Mouse (Mus musculus) lung, adult 18-20 months (tissue): ENCODE measurements around the gene Bag5.

Experiments
- DNase-seq, 2 experiments: peaks; one replicate each; pipeline ENCODE4 v3.0.0; 2022; ENCODE audit warnings: mixed read lengths in 2 of 2

The Bag5 gene

GRCm38 (mm10) chr12:111696239-111696638 lies 16.8 kb downstream of the Bag5 start:
- DNase-seq, result peak; percentile 57 to 70

GRCm38 (mm10) chr12:111694880-111695804 lies 17.9 kb downstream of the Bag5 start:
- no peak for DNase-seq

GRCm38 (mm10) chr12:111694271-111694781 lies 18.7 kb downstream of the Bag5 start:
- DNase-seq, result no peak

- DNase-seq, result no peak
Observed at GRCm38 (mm10) chr12:111693341-111694270, 19.5 kb downstream of the Bag5 start.

GRCm38 (mm10) chr12:111692899-111693298 lies 20.2 kb downstream of the Bag5 start:
- no peak for DNase-seq

GRCm38 (mm10) chr12:111691346-111691872 lies 21.6 kb downstream of the Bag5 start:
- DNase-seq, result peak; percentile 35 to 46

- no peak for DNase-seq
Observed at GRCm38 (mm10) chr12:111689426-111689825, 23.6 kb downstream of the Bag5 start.

- DNase-seq, result no peak
Observed at GRCm38 (mm10) chr12:111688069-111688428, 25.0 kb downstream of the Bag5 start.

GRCm38 (mm10) chr12:111687350-111688068 lies 25.5 kb downstream of the Bag5 start:
- DNase-seq, result peak; percentile 59 to 62

GRCm38 (mm10) chr12:111686390-111686789 lies 26.7 kb downstream of the Bag5 start:
- DNase-seq, result no peak

GRCm38 (mm10) chr12:111682806-111683205 lies 30.3 kb downstream of the Bag5 start:
- DNase-seq, result no peak

- DNase-seq, result no peak
Observed at GRCm38 (mm10) chr12:111682003-111682402, 31.1 kb downstream of the Bag5 start.

- no peak for DNase-seq
Observed at GRCm38 (mm10) chr12:111681305-111681704, 31.8 kb downstream of the Bag5 start.

- DNase-seq, result no peak
Observed at GRCm38 (mm10) chr12:111680661-111681060, 32.4 kb downstream of the Bag5 start.

GRCm38 (mm10) chr12:111678997-111679396 lies 34.1 kb downstream of the Bag5 start:
- DNase-seq, result no peak

- DNase-seq, result no peak
Observed at GRCm38 (mm10) chr12:111678670-111678933, 34.5 kb downstream of the Bag5 start.

- peak; percentile 87 to 91 for DNase-seq
Observed at GRCm38 (mm10) chr12:111677882-111678669, 35.0 kb downstream of the Bag5 start, which contains the start of gene Trmt61a. Gene Trmt61a (plus strand): TSS chr12:111678105.

- no peak for DNase-seq
Observed at GRCm38 (mm10) chr12:111677421-111677820, 35.6 kb downstream of the Bag5 start.

- DNase-seq, result no peak
Observed at GRCm38 (mm10) chr12:111675797-111676580, 37.1 kb downstream of the Bag5 start.

- no peak for DNase-seq
Observed at GRCm38 (mm10) chr12:111674850-111675486, 38.1 kb downstream of the Bag5 start.
